Mouse (Mus musculus) lung, embryonic 14.5 days (tissue): ENCODE data around the gene Mex3a. TPM values are rescaled to one million over a fixed set of nuclear protein-coding genes. Genes with fewer than 3 reads are reported as not detected.

Experiments
- ATAC-seq: fragments of 200-750 bp; cut with Nextera tagmentation; 2 replicates; pipeline ENCODE4 v1.8.0; 2017; ENCODE audit warnings: mild to moderate bottlenecking, moderate TSS enrichment, moderate library complexity; ENCODE audit not compliant: insufficient read depth
- DNase-seq: peaks from one replicate; pipeline ENCODE4 v3.0.0-alpha.2; 2015
- H3K27ac ChIP-seq: fragments of 300-500 bp; sonication (generic); 2 replicates; pipeline ENCODE4 v1.5.1; 2014; ENCODE audit warnings: low read depth, mild to moderate bottlenecking, moderate library complexity
- H3K27me3 ChIP-seq: fragments of 300-500 bp; sonication (generic); 2 replicates; pipeline ENCODE4 v1.6.1; 2014; ENCODE audit warnings: low read length, control low read depth; ENCODE audit not compliant: insufficient read depth
- H3K36me3 ChIP-seq: fragments of 300-500 bp; sonication (generic); 2 replicates; pipeline ENCODE4 v1.6.1; 2014; ENCODE audit warnings: control low read depth; ENCODE audit not compliant: insufficient read depth
- H3K4me1 ChIP-seq: fragments of 300-500 bp; sonication (generic); 2 replicates; pipeline ENCODE4 v1.6.1; 2014; ENCODE audit warnings: antibody characterized with exemption, control low read depth; ENCODE audit not compliant: insufficient read depth
- H3K4me2 ChIP-seq: fragments of 300-500 bp; sonication (generic); 2 replicates; pipeline ENCODE4 v1.6.1; 2014; ENCODE audit warnings: mild to moderate bottlenecking
- H3K4me3 ChIP-seq: fragments of 300-500 bp; sonication (generic); 2 replicates; pipeline ENCODE4 v1.5.1; 2014; ENCODE audit warnings: low read depth, low read length
- H3K9ac ChIP-seq: fragments of 300-500 bp; sonication (generic); 2 replicates; pipeline ENCODE4 v1.6.1; 2014
- H3K9me3 ChIP-seq: fragments of 300-500 bp; sonication (generic); 2 replicates; pipeline ENCODE4 v1.6.1; 2016; ENCODE audit warnings: low read depth, low read length, control low read depth
- CTCF ChIP-seq: IDR thresholded peaks from 2 replicates; pipeline ENCODE4 v1.5.1; 2016; ENCODE audit warnings: antibody characterized with exemption, low read depth
- WGBS: fragments of 180-500 bp; shearing (Covaris S2); extraction: QIAGEN DNeasy Blood & Tissue Kit; methylation state at CpG from one replicate; pipeline ENCODE4 v1.1.7; 2014; 5-methylcytosine and 5-hydroxymethylcytosine counted together
- polyA plus RNA-seq: library from polyadenylated mRNA; unstranded; fragments of >200 nt; fragmentation: Nextera tagmentation; extraction: Ambion mirVana; gene quantifications from 2 replicates; pipeline ENCODE4 v1.2.1, GENCODE M21; 2014

Gene Mex3a
- polyA plus RNA-seq, 1 experiment from 2014 or later, result 25.0 TPM

- no peak overlapping the region for H3K4me3 ChIP-seq
- H3K27me3 ChIP-seq, result no peaks in the 10 kb centered on the region
- peaks cover 48% of the 10 kb centered on the region for H3K36me3 ChIP-seq
- DNase-seq (no peak), ATAC-seq (no peak)
- 63% methylated on average over 7 of the region's 7 CpGs for WGBS
- H3K27ac ChIP-seq, result no peak overlapping the region
- no peak overlapping the region for H3K4me2 ChIP-seq
- H3K9me3 ChIP-seq, result no peaks in the 10 kb centered on the region
- TF ChIP-seq CTCF, result no peak
- peaks cover 5% of the 10 kb centered on the region for H3K4me1 ChIP-seq
- no peak overlapping the region for H3K9ac ChIP-seq
Measured at GRCm38 (mm10) chr3:88541622-88542401, 9.6 kb downstream of the Mex3a start.

DNA sequence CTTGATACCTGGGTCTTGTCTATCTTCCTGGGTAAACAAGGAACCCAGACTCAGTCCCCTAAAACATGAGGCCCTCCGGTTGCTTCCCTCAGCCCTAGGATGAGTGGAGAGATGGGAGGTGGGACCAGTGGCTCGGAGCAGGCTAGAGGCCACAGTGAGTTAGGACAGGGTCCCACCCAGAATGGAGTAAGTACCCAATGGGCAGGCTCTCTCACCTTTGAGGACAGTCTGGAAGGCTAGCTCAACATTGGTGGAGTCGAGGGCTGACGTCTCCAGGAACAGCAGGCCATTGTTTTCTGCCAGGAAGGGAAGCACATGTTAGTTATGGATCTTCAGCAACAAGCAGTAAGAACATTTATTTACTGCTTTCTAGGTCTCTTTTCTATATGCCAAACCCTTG is 10.3 kb downstream of the Mex3a start:
- ATAC-seq, result no peak; the same call in 1 of the 2 replicates
- Histone ChIP-seq H3K4me3 (no peak overlapping the region), H3K9me3 (no peaks in the 10 kb centered on the region), H3K4me2 (no peak overlapping the region), H3K27ac (no peak overlapping the region), H3K36me3 (peaks cover 42% of the 10 kb centered on the region), H3K4me1 (no peaks in the 10 kb centered on the region), H3K9ac (no peak overlapping the region), H3K27me3 (no peaks in the 10 kb centered on the region)
- no peak for TF ChIP-seq CTCF
- DNase-seq, result no peak
- WGBS, result 38% methylated on average over 4 of the region's 4 CpGs

DNA sequence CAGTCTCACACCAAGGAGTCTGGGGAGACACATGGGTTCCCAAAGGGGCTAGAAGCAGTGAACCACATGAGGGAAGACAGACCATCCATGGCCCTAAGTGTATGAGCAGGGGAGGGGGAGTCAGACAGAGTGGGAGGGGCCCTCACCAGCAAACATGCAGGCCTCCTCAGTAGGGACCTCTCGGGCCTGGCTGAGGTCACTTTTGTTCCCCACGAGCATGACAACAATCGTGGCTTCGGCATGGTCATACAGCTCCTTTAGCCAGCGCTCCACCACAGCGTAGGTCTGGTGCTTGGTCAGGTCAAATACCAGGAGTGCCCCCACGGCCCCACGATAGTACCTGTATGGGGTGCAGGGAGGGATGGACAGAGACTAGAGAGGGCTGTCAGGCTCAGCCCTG is 11.0 kb downstream of the Mex3a start:
- DNase-seq (no peak), ATAC-seq (no peak)
- TF ChIP-seq CTCF, result no peak
- Histone ChIP-seq H3K4me3 (no peak overlapping the region), H3K9ac (no peak overlapping the region), H3K9me3 (no peaks in the 10 kb centered on the region), H3K27ac (no peak overlapping the region), H3K27me3 (no peaks in the 10 kb centered on the region), H3K4me2 (no peak overlapping the region), H3K36me3 (peaks cover 35% of the 10 kb centered on the region), H3K4me1 (no peaks in the 10 kb centered on the region)
- 70% methylated on average over 8 of the region's 8 CpGs for WGBS

GRCm38 (mm10) chr3:88543651-88544410 is 11.6 kb downstream of the Mex3a start:
- 59% methylated on average over 5 of the region's 5 CpGs for WGBS
- DNase-seq, result no peak
- no peak overlapping the region for H3K27ac ChIP-seq

DNA sequence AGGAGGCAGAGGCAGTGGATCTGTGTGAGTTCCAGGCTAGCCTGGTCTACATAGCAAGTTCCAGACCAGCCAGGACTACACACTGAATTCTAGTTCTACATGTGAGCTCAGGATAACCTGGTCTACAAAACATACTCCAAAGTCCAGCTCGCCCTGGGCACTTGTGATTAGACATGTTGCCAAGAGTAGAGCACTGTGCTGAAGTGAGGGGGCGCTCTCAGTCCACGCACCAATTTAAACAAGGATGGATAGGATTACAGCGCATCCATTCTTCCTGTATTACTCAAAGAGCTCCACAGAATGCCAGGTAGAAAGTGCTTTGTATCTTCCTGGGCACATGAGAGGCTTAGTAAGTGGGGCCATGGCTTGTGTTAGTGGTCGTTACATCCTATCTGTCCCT is 12.3 kb downstream of the Mex3a start:
- WGBS, result 29% methylated on average over 5 of the region's 5 CpGs
- Histone ChIP-seq H3K4me3 (no peak overlapping the region), H3K4me2 (no peak overlapping the region), H3K9ac (no peak overlapping the region), H3K27me3 (no peaks in the 10 kb centered on the region), H3K9me3 (no peaks in the 10 kb centered on the region), H3K27ac (no peak overlapping the region), H3K4me1 (no peaks in the 10 kb centered on the region), H3K36me3 (peaks cover 24% of the 10 kb centered on the region)
- ATAC-seq (no peak), DNase-seq (peak; percentile 55)
- peak; percentile 67 for TF ChIP-seq CTCF

More at GRCm38 (mm10) chr3:88543651-88544410, 11.6 kb downstream of the Mex3a start:
- TF ChIP-seq CTCF, result no peak
- ATAC-seq, result no peak
- Histone ChIP-seq H3K4me2 (no peak overlapping the region), H3K9me3 (no peaks in the 10 kb centered on the region), H3K27me3 (no peaks in the 10 kb centered on the region), H3K9ac (no peak overlapping the region), H3K4me3 (no peak overlapping the region), H3K4me1 (no peaks in the 10 kb centered on the region), H3K36me3 (peaks cover 28% of the 10 kb centered on the region)

GRCm38 (mm10) chr3:88544955-88545591 is 12.9 kb downstream of the Mex3a start:
- DNase-seq (no peak), ATAC-seq (no peak)
- Histone ChIP-seq H3K27ac (no peak overlapping the region; the same call in 1 of the 2 replicates), H3K4me2 (no peak overlapping the region), H3K36me3 (peaks cover 19% of the 10 kb centered on the region), H3K4me1 (no peaks in the 10 kb centered on the region), H3K9ac (no peak overlapping the region; the same call in 1 of the 2 replicates), H3K4me3 (no peak overlapping the region), H3K27me3 (no peaks in the 10 kb centered on the region), H3K9me3 (no peaks in the 10 kb centered on the region)
- WGBS, result 61% methylated on average over 20 of the region's 20 CpGs
- no peak for TF ChIP-seq CTCF
